Mouse (Mus musculus): ENCODE data around the gene Kalrn. TPM values are rescaled to one million over a fixed set of nuclear protein-coding genes. Genes with fewer than 3 reads are reported as not detected.

The Kalrn gene
- total RNA-seq, 2 experiments from 2014 or later: 22.6 to 24.6 TPM

- DNase-seq (ENCODE audit: low spot score in 2 of 2): no peak
Measured at GRCm38 (mm10) chr16:33946021-33946420, 627.3 kb downstream of the Kalrn start.

GRCm38 (mm10) chr16:33944772-33945171, 628.6 kb downstream of the Kalrn start:
- no peak for DNase-seq (ENCODE audit: low spot score in 2 of 2)

GRCm38 (mm10) chr16:33944126-33944525, 629.2 kb downstream of the Kalrn start:
- DNase-seq (ENCODE audit: low spot score in 2 of 2): no peak

GRCm38 (mm10) chr16:33943388-33943787, 629.9 kb downstream of the Kalrn start:
- no peak for DNase-seq (ENCODE audit: low spot score in 2 of 2)

GRCm38 (mm10) chr16:33942341-33942740, 631.0 kb downstream of the Kalrn start:
- peak in 1 of 2 experiments; percentile 37 for DNase-seq (ENCODE audit: low spot score in 2 of 2)

- DNase-seq (ENCODE audit: low spot score in 2 of 2): peak in 1 of 2 experiments; percentile 74
Measured at GRCm38 (mm10) chr16:33941271-33941781, 632.0 kb downstream of the Kalrn start.

- no peak for DNase-seq (ENCODE audit: low spot score in 2 of 2)
Measured at GRCm38 (mm10) chr16:33940095-33940494, 633.2 kb downstream of the Kalrn start.

GRCm38 (mm10) chr16:33939636-33940035, 633.7 kb downstream of the Kalrn start:
- DNase-seq (ENCODE audit: low spot score in 2 of 2): no peak

GRCm38 (mm10) chr16:33939133-33939531, 634.2 kb downstream of the Kalrn start:
- no peak for DNase-seq (ENCODE audit: low spot score in 2 of 2)

GRCm38 (mm10) chr16:33938311-33939132, 634.8 kb downstream of the Kalrn start:
- DNase-seq (ENCODE audit: low spot score in 2 of 2): no peak

- DNase-seq (ENCODE audit: low spot score in 2 of 2): peak in 1 of 2 experiments; percentile 64
Measured at GRCm38 (mm10) chr16:33937567-33937966, 635.8 kb downstream of the Kalrn start.

GRCm38 (mm10) chr16:33936885-33937284, 636.4 kb downstream of the Kalrn start:
- no peak for DNase-seq (ENCODE audit: low spot score in 2 of 2)

GRCm38 (mm10) chr16:33935407-33935785, 637.9 kb downstream of the Kalrn start:
- no peak for DNase-seq (ENCODE audit: low spot score in 2 of 2)

GRCm38 (mm10) chr16:33934701-33935406, 638.5 kb downstream of the Kalrn start:
- peak in 1 of 2 experiments; percentile 43 for DNase-seq (ENCODE audit: low spot score in 2 of 2)

- no peak for DNase-seq (ENCODE audit: low spot score in 2 of 2)
Measured at GRCm38 (mm10) chr16:33933411-33933810, 639.9 kb downstream of the Kalrn start.

- DNase-seq (ENCODE audit: low spot score in 2 of 2): no peak
Measured at GRCm38 (mm10) chr16:33932126-33932525, 641.2 kb downstream of the Kalrn start.

GRCm38 (mm10) chr16:33931682-33932081, 641.6 kb downstream of the Kalrn start:
- no peak for DNase-seq (ENCODE audit: low spot score in 2 of 2)

- peak in 1 of 2 experiments; percentile 72 for DNase-seq (ENCODE audit: low spot score in 2 of 2)
Measured at GRCm38 (mm10) chr16:33930785-33931184, 642.5 kb downstream of the Kalrn start.

- DNase-seq (ENCODE audit: low spot score in 2 of 2): no peak
Measured at GRCm38 (mm10) chr16:33928788-33929462, 644.4 kb downstream of the Kalrn start.

- DNase-seq (ENCODE audit: low spot score in 2 of 2): no peak
Measured at GRCm38 (mm10) chr16:33927263-33927824, 646.0 kb downstream of the Kalrn start.

- DNase-seq (ENCODE audit: low spot score in 2 of 2): no peak
Measured at GRCm38 (mm10) chr16:33923758-33924157, 649.6 kb downstream of the Kalrn start.
